Mouse (Mus musculus): Measurements from ENCODE around the gene Tmem214.

The Tmem214 gene

DNA sequence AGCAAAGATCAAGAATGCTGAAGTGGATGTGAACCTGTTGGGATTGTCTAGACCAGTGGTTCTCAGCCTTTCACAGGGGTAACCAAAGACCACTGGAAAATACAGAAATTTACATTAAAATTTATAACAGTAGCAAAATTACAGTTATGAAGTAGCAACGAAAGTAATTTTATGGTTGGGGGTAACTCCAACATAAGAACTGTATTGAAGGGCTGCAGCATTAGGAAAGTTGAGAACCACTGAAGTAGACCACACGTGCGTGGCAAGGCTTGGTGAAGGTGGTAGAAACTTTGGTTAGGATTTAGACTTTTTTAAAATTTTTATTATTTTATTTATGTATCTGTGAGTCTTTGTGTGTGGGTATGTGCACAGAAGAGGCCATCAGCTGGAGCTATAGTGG, at the start of gene Tmem214:
TSS of gene Tmem214 (plus strand) at position 301 of the 400 bp plus-strand sequence.
- DNase-seq (ENCODE audit: low spot score in 2 of 2), result no peak

DNA sequence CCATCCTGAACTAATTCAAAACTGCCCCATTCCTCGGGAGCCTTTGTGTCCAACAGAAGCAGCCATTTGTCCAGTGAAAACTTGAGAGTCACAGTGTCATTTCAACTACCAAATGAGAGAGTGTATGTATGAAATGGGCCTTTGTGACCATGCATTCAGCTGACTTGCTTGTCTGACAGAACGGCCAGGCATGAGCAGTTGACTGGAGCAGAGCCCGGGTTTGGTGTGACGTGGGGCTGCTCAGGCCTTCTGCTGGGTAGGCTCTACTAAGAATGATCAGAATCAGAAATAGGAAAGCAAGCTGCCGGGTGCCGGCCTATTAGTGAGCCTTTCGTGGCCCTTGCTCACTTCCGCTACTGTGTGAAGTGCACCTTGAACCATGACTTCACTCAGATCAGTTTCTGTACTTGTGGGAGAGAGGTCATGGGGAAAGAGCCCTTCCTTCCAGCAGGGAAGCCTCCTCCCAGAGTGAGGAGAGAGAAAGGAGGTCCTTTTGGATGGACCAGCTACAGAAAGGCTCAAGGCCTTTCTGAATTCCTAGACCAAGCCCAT, 49.0 kb upstream of the Tmem214 start:
- peak in 1 of 2 experiments; percentile 47 for DNase-seq (ENCODE audit: low spot score in 2 of 2)

DNA sequence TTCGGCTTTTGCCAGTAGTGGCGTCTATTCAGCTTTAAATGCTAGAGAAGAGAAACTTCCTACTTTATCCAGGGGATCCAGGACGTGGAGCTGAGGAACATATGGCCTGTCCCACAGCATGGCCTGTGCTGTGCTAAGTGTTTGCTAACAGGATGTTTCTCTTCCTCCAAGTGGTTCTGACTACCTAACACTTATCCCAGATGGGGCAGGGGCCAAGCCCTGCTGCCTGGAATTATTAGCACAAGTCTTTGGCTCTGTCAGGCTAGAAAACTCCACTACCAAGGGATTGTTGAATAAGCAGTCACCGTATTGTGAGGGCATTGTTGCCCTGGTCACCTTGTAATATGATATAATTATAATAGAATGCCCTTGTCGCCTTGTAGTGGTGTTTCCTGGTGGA, 45.1 kb upstream of the Tmem214 start:
- DNase-seq (ENCODE audit: low spot score in 2 of 2), result no peak

DNA sequence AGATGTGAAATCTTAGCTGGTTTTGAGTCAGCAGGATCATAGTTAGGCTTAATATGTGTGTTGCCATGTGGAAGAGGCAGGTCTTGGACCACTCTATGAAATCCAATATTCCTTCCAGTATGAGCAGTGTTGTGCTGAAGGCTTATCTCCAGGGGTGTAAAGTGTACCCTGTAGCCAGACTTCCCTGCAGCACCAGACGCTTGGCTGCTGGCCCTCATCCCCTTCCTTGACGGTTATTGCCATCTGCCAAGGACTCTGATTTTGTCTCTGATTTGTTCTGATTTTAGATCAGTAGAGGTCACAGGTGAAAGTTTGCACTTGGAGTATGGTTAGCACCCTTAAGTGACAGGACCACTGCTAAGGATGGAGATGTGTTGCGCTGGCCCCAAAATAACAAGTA, 44.7 kb upstream of the Tmem214 start:
- DNase-seq (ENCODE audit: low spot score in 2 of 2), result no peak

DNA sequence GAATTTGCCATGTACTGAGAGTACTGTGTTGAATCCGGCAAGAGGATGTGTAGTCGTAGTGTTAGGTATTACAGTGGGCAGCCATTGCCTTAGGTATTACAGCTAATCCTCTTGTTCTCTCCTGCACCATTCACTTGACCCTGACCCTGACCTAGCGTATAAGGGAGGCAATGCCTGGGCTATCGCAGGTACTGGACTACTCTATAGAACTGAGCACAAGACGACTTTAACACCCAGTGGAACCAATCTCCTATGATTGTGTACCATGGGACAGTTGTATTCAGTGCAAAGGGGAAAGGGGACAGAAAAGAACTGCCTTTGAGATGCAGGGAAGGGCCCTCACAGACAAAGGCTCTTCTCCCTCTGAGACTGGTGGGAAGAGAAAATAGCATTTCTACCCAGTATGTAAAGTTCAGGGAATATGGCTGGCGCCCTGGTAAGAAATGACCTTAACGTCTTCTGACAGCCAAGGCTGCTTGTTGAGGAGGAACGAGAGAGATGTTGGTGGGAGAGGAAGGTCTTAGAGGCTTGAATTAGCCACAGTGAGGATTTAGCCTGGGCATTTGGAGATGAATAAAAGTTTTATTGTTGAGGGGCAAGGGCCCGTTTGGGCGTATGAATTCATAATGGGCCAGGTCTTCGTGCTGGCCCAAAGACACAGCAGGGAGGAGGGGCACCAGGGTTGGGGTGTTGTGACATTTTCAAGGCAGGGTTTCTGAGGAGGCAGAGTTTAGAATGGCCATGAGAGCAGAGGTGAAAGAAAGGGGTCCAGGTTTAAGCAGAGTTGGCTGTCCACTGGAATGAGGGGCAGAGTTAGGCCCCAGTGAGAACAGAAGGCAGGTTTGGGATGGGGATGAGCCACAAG, 43.5 kb upstream of the Tmem214 start:
- no peak for DNase-seq (ENCODE audit: low spot score in 2 of 2)

DNA sequence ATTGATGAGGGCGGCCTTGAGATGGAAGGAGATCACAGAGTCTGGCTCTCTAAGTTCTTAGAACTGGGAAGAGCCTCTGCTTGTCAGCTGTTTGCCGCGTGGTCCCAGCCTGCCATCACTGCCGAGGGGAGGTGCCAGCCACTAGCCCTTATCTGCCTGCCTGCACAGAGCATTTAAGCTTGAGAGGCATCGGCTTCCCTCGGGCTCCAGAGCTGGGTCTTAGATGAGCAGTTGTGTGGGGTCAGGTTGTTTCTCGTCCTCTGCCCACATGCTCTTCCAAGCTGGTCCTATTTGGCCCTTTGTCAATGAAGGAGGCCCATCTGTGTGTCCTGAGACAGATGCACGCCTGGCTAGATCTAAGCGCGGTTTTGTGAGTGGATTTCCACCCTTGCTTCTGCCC, 42.6 kb upstream of the Tmem214 start:
- DNase-seq (ENCODE audit: low spot score in 2 of 2), result peak in 1 of 2 experiments; percentile 39

DNA sequence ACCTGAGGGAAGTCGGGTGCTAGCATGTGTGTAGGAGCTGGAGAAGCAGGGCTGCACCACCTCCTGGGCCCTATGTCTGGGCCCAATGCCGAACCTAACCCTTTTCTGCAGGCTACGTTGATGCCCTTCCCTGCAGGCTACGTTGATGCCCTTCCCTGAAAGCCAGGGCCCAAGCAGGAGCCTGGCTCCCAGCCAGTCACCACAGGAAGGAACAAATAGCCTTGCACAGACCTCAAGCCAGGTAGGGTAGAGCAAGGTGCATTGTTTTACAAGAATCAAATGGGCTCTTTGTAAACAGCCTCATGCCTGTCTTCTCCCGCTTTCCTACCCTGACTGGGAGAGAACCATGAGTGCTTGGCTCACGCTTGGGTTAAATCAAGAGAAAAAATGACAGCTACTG, 42.0 kb upstream of the Tmem214 start:
- DNase-seq (ENCODE audit: low spot score in 2 of 2), result no peak

DNA sequence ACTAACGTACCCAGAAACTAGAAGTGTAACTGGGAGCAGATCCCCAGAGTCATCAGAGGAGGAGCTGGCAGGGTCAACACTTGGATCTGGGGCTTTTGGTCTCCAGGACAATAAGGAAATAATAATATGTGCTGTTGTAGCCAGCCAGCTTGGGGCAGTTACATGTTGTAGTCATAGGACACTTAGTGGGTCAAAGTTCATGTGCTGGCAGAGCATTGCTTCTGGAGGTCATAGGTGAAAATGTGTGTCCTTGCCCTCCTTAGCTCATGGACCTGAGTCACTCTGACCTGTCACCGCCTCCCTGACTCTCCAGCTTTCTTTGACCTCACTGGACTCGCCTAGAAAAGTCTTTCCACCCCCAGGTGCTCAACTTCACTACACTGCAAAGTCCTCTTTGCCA, 34.4 kb upstream of the Tmem214 start:
- DNase-seq (ENCODE audit: low spot score in 2 of 2), result no peak

DNA sequence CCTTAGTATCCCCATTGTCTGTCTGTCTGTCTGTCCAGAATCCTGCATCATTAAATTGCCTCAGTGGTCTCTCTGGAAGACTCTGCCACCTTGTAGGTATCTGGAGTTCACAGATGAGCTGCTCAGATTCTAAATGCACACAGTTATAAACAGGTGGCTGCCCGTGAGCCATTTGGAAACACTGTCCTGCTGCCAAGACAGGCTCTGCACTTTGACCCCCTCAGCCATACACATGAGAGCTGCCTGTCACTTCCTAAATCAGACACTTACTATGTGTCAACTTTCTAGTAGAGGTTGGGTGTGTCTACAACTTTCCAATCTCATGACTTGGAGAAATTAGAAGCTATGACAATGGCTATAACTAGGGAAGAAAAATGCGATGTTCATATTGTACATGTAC, 28.1 kb upstream of the Tmem214 start:
- DNase-seq (ENCODE audit: low spot score in 2 of 2), result no peak

DNA sequence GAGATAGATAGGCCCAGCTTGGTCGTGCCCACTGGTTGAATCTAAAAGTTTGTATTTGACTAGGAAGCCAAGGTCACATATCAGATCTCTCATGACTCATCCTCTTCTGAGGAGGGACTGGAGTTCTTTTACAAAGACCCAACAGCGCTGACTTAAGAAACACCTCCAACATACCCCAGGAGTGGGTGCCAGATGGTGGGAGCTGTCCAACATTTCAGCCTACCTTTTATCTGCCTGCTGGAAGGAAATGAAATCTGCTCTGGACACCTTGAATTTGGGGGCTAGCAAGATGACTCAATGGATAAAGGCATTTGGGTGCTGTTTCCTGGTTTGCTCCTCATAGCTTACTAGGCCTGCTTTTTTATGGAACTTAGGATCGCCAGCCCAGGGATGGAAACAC, 25.9 kb upstream of the Tmem214 start:
- no peak for DNase-seq (ENCODE audit: low spot score in 2 of 2)

DNA sequence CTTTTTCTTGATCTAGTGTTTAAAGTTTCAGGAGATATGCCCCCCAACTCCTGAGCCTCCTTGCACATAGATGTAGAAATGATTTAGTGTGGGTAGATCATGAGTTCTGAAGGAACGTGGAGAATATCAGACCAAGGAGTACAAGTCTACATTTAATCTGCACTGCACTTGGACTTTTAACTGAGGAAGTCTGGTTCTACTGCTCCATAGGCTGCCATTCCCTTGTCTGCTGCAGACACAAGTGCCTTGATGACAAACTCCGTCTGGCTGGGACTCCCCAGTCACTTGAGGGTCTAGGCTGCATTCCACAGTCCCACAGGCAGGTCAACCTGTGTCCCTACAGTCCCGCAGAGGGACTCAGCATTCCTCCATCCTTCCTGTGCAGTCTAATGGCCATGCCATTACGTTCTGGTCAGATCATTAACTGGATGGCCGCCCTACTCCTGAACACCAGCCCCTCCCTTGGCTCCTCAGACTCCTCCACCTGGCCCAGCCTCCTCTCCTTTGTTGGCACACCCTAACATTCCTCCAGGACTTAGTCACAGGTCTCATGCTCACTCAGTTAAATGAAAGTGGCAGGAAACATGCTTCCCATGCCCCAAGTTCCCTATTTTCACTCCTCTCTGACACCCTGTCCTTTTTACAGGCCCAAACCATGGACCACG, 17.8 kb upstream of the Tmem214 start:
- no peak for DNase-seq (ENCODE audit: low spot score in 2 of 2)

DNA sequence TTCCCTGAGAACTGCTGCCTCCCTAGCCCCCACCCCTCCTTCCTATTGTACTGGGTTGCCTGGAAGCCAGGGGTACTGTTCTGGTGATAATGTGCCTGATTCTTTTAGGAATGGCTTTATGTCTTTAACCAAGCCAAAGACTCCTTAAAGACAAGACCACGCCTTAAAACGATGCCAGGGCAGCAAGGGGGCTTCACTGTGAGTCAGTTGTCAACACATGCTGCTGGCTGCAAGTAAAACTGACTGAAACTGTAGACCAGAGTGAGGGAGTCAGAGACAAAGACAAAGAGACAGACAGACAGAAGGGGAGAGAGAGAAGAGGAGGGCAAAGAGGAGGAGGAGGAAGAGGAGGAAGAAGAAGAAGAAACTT, 17.3 kb upstream of the Tmem214 start:
- DNase-seq (ENCODE audit: low spot score in 2 of 2), result no peak

DNA sequence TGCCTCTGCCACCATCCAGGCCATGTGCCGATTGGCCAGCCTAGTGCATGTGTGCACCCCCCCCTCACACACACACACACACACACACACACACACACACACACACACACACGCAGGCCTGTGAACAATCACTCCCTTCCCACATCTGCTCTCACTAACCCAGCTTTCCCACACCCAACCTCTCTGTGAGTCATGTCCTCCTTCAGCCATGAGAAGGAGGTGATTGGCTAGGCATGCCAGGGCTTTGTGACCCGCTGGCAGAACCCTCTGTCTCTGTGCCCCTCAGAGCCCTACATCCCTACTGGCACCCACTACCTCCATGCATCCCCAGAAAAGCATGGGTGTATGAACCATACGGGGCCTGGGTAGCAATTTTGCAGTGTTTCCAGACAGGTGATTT, 14.3 kb upstream of the Tmem214 start:
- no peak for DNase-seq (ENCODE audit: low spot score in 2 of 2)

DNA sequence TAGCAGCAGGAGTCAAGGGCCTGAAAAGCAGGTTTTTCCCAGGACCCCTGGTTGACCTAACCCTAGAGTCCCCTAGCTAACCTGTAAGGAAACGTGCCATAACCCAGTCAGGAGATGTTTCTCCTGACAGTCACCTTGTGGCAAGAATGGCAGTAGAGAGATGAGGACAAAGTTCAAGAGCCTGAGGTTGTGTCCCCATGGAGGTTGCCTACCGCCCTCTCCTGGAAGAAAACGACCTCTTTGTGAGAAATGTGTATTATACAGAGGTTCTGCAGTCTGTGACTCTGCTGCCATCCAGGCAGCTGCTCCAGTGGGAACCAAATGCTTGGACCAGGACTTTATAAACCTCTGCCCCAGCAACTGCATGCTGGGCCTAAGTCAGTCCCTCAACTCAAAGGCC, 12.1 kb upstream of the Tmem214 start:
- DNase-seq (ENCODE audit: low spot score in 2 of 2), result no peak

DNA sequence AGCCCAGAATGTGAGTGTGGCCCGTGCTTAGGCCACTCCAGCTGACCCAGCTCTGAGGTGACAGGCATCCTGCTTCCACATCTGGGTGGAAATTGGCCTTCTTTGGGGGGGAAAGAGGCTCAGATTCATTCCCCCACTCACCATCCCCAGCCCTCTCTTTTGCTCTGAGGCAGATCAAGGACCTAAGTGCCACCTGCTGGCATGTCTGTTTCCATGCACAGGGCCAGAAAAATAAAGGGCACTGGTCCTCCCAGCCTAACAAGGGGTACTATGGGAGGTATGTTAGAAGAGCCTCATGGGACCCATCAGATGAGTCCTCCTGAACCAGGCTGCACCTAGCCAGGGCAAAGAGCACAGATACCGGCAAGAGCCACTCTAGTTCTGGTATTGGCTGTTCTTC, 11.7 kb upstream of the Tmem214 start:
- no peak for DNase-seq (ENCODE audit: low spot score in 2 of 2)

DNA sequence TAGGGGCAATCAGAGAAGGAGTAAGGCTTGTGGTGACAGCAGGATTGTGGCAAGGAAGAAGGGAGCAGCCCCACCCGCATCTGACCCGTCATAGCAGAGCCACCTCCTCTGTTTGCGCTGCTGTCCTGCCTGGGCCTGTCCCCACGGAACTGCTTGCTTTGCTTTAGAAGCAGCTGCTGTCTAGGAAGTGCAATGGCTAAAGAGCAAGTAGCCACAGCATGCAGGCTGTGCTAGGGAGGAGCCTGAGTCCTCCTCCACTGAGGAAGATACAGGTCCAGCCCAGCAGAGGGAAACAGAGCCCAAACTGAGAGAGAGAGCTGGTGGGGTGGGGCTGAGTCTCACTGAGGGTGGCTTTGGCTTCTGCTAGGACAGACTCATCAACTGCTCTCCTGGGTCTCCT, 4.0 kb upstream of the Tmem214 start:
- DNase-seq (ENCODE audit: low spot score in 2 of 2), result no peak

DNA sequence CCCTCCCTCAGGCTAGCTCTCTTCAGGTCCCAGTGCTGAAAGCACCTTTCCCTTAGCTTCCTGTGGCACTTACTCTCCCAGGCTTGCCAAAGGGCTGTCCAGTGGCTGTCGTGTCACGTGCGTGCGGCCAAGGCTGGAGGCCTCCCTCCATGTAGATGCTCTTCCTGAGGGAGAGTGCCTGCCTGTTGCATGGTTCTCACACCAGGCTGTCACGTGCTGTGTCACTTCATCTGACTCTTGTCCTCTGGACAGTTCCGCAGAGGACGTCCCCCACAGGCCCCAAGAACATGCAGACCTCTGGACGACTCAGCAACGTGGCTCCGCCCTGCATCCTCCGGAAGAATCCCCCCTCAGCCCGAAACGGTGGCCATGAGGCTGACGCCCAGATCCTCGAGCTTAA, 3.5 kb upstream of the Tmem214 start:
- no peak for DNase-seq (ENCODE audit: low spot score in 2 of 2)

DNA sequence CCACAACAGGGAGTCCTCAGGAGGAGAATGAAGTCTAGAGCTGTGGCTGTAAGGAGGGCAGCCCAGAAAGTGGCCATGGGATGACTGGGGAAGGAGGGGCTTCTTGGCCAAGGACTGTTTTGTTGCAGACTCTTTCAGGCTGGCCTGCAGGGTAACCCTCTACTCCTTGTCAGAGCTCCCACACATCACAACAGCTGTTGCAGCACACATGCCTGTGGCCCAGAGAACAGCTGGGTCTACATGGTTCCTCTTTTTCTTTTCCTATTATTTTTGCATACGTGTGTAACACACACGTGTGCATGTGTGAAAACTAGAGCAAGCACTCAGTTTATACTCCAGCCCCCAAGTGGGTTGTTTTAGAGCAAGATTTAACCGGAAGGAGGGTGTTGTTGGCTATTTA, 941 bp upstream of the Tmem214 start:
- no peak for DNase-seq (ENCODE audit: low spot score in 2 of 2)

DNA sequence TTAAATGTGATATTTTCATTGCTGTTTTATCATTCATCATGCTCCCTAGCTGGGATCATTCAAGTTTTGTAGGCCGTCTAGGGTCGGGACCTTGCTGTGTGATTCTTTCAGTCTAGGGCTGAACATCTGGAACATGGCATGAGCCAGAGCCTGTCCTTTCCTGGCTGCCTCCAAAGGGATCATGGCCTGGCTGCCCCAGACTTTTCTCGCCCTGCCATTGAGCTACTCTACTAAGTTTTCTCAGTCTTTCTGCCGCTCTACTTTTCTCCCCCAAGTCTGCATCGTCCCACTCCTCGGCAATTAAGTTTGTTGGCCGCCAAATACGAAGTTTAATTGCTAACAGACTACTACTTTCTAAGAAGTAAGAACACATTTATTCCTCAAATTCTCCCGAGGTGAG, 1.2 kb downstream of the Tmem214 start:
- no peak for DNase-seq (ENCODE audit: low spot score in 2 of 2)

DNA sequence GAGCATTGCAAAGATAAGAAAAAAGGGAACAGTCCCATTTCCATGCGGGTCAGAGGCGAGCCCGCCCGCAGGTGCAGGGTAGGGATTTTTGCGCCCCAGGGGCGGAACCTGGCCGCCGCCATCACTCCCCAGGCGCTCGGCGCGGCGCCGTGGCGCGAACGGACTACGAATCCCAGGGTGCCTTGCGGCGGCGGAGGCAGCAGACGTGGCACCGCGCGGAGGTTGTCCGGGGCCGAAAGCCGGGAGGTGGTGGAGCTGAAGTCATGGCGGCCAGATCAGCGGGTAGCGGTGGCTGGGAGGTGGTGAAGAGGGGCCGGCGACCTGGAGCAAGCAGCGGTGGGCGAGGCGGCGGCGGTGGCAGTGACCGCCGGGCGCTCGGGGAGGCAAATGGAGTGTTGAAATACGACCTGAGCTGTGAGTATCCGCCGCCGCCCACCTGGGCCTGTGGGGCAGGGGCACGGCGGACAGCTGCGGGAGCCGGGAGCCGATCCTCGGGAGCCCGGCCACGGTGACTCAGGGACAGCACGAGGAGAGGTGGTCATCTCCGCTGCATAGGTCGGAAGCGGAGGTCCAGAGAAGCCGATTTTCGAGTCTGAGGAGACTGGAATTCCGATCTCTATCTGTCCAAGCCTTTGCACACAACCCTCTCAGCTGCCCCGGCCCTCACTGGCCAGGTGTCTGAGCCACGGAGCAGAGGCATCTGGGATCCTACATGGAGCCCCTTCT, 1.8 kb downstream of the Tmem214 start:
- DNase-seq (ENCODE audit: low spot score in 2 of 2), result peak; percentile 93 to 95

DNA sequence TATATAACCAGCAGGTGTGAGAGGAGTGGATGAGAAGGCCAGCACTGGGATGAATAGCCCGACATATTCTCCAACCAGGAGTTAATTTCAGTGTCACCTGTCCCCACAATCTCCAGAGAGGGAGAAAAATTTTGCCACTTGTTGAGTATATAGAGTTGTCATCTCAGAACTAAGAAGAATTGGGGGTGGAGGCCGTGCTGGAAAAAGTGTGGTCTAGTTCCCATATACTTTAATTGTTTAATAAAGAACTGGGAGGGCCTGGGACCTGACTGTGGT, 2.3 kb downstream of the Tmem214 start:
- DNase-seq (ENCODE audit: low spot score in 2 of 2), result no peak

DNA sequence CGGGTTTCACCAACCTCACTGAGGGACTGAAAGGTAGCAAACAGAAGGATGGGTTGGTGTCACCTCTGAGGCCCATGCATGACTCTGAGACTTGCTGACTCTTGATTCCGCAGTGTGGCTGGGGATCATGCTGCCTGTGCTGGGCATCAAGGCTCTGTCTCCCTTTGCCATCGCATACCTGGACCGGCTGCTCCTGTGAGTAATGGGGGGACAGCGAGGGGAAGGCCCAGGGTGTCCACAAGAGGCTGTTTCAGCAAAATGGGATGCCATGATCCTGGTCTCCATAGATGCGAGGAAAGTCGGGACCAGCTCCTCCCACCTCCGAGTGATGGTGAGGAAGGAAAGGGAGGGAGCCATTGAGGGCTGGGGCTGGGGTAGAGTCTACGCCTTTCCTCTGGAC, 4.8 kb downstream of the Tmem214 start:
- DNase-seq (ENCODE audit: low spot score in 2 of 2), result no peak

DNA sequence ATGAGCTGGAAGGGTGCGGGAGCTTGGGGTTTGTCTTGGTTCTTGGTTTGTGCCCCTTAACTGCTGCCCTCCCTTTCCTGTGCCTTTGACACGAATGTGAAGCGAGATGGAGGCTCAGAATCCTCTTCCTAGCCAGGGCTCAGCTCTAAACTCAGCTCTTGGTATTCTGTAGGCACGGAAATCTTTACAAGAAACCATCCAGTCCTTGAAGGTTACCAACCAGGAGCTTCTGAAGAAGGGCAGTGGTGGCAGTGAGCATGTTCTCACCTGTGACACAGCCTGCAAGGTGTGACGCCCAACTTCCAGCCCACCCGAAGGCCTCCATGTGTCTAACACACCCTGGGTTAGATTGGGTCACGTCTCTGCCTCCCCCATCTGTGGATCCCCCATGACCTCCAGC, 6.6 kb downstream of the Tmem214 start:
- DNase-seq (ENCODE audit: low spot score in 2 of 2), result no peak

All from right cerebral cortex, postnatal 10 days (tissue).